Mouse (Mus musculus): Measurements from ENCODE around the gene Gstm3. TPM values are rescaled to one million over a fixed set of nuclear protein-coding genes. Genes with fewer than 3 reads are reported as not detected.
"Not testable (repeated sequence)": the region's sequence is repeated elsewhere in the genome, so short reads cannot be mapped to it uniquely, and the experiment has no call there.

The Gstm3 gene
- polyA plus RNA-seq, 1 experiment from 2014 or later = not detected

- Histone ChIP-seq H3K27me3 (replicated peaks) (no peaks in the 10 kb centered on the region), H3K4me1 (no peaks in the 10 kb centered on the region)
- WGBS = 83% methylated on average over 3 of the region's 3 CpGs
These were observed 29.5 kb upstream of the Gstm3 start for GRCm38 (mm10) chr3:107998591-107998990.

GRCm38 (mm10) chr3:107996576-107996975 lies 27.5 kb upstream of the Gstm3 start:
- Histone ChIP-seq H3K9ac (no peak overlapping the region), H3K4me1 (no peaks in the 10 kb centered on the region), H3K27me3 (replicated peaks) (no peaks in the 10 kb centered on the region), H3K36me3 (no peaks in the 10 kb centered on the region), H3K4me3 (no peak overlapping the region), H3K4me2 (replicated peaks) (no peak overlapping the region), H3K27ac (no peak overlapping the region), H3K9me3 (no peaks in the 10 kb centered on the region)
- no peak for ATAC-seq (ENCODE audit: low FRiP score, low read depth)
- WGBS = 88% methylated on average over 4 of the region's 4 CpGs

More at GRCm38 (mm10) chr3:107998591-107998990, 29.5 kb upstream of the Gstm3 start:
- Histone ChIP-seq H3K4me3 (no peak overlapping the region), H3K9me3 (no peaks in the 10 kb centered on the region), H3K4me2 (replicated peaks) (no peak overlapping the region), H3K9ac (no peak overlapping the region), H3K27ac (no peak overlapping the region), H3K36me3 (no peaks in the 10 kb centered on the region)
- no peak for ATAC-seq (ENCODE audit: low FRiP score, low read depth)

- not testable (repeated sequence) for H3K9me3 ChIP-seq; H3K4me1 ChIP-seq; H3K36me3 ChIP-seq; H3K4me2 ChIP-seq (replicated peaks); H3K4me3 ChIP-seq; H3K9ac ChIP-seq; ATAC-seq (ENCODE audit: low FRiP score, low read depth); H3K27me3 ChIP-seq (replicated peaks); H3K27ac ChIP-seq
- WGBS = 63% methylated on average over 2 of the region's 2 CpGs
These were observed 26.9 kb upstream of the Gstm3 start for GRCm38 (mm10) chr3:107995974-107996373.

- H3K9me3 ChIP-seq = no peaks in the 10 kb centered on the region
- H3K27me3 ChIP-seq (replicated peaks) = no peaks in the 10 kb centered on the region
- H3K36me3 ChIP-seq = no peaks in the 10 kb centered on the region
- no peak for ATAC-seq (ENCODE audit: low FRiP score, low read depth)
- H3K4me3 ChIP-seq = no peak within 1 kb of the TSS
- 66% methylated on average over 8 of the region's 8 CpGs for WGBS
- H3K27ac ChIP-seq = no peak within 1 kb of the TSS
- no peak within 1 kb of the TSS for H3K9ac ChIP-seq
- H3K4me2 ChIP-seq (replicated peaks) = no peak within 1 kb of the TSS; the same call in 1 of the 2 replicates
- H3K4me1 ChIP-seq = no peaks in the 10 kb centered on the region
These were observed 17.0 kb upstream of the Gstm3 start, which contains the start of gene Gstm2 for GRCm38 (mm10) chr3:107986041-107986562. Gene Gstm2 (minus strand): TSS chr3:107986453.

- H3K9ac ChIP-seq; H3K4me1 ChIP-seq; H3K4me2 ChIP-seq (replicated peaks); ATAC-seq (ENCODE audit: low FRiP score, low read depth); H3K27me3 ChIP-seq (replicated peaks); H3K9me3 ChIP-seq; H3K27ac ChIP-seq; H3K36me3 ChIP-seq; H3K4me3 ChIP-seq: not testable (repeated sequence)
- WGBS = 97% methylated on average over 2 of the region's 2 CpGs
These were observed 16.1 kb upstream of the Gstm3 start for GRCm38 (mm10) chr3:107985141-107985540.

- Histone ChIP-seq H3K27ac (no peak overlapping the region), H3K4me3 (no peak overlapping the region), H3K4me2 (replicated peaks) (no peak overlapping the region), H3K36me3 (no peaks in the 10 kb centered on the region), H3K9ac (no peak overlapping the region), H3K27me3 (replicated peaks) (no peaks in the 10 kb centered on the region), H3K9me3 (no peaks in the 10 kb centered on the region), H3K4me1 (no peaks in the 10 kb centered on the region)
- WGBS = 87% methylated on average over 5 of the region's 5 CpGs
- no peak for ATAC-seq (ENCODE audit: low FRiP score, low read depth)
These were observed 15.4 kb upstream of the Gstm3 start for GRCm38 (mm10) chr3:107984471-107984870.

GRCm38 (mm10) chr3:107983771-107984170 lies 14.7 kb upstream of the Gstm3 start:
- Histone ChIP-seq H3K27me3 (replicated peaks) (no peaks in the 10 kb centered on the region), H3K9me3 (no peaks in the 10 kb centered on the region), H3K4me1 (no peaks in the 10 kb centered on the region), H3K9ac (no peak overlapping the region), H3K4me2 (replicated peaks) (no peak overlapping the region), H3K4me3 (no peak overlapping the region), H3K36me3 (no peaks in the 10 kb centered on the region), H3K27ac (no peak overlapping the region)
- WGBS = 70% methylated on average over 3 of the region's 3 CpGs
- ATAC-seq (ENCODE audit: low FRiP score, low read depth) = no peak

- Histone ChIP-seq H3K9me3 (no peaks in the 10 kb centered on the region), H3K9ac (no peak overlapping the region), H3K4me3 (no peak overlapping the region), H3K4me2 (replicated peaks) (no peak overlapping the region), H3K4me1 (no peaks in the 10 kb centered on the region), H3K27ac (no peak overlapping the region), H3K27me3 (replicated peaks) (no peaks in the 10 kb centered on the region), H3K36me3 (no peaks in the 10 kb centered on the region)
- ATAC-seq (ENCODE audit: low FRiP score, low read depth) = no peak
- 87% methylated on average over 6 of the region's 6 CpGs for WGBS
These were observed 13.6 kb upstream of the Gstm3 start for GRCm38 (mm10) chr3:107982726-107983125.

- Histone ChIP-seq H3K27me3 (replicated peaks) (no peaks in the 10 kb centered on the region), H3K4me3 (no peak overlapping the region), H3K27ac (no peak overlapping the region), H3K4me1 (no peaks in the 10 kb centered on the region), H3K36me3 (no peaks in the 10 kb centered on the region), H3K9me3 (no peaks in the 10 kb centered on the region), H3K9ac (no peak overlapping the region), H3K4me2 (replicated peaks) (no peak overlapping the region)
- 76% methylated on average over 3 of the region's 3 CpGs for WGBS
- ATAC-seq (ENCODE audit: low FRiP score, low read depth) = no peak
These were observed 12.2 kb upstream of the Gstm3 start for GRCm38 (mm10) chr3:107981261-107981660.

- Histone ChIP-seq H3K36me3 (no peaks in the 10 kb centered on the region), H3K4me3 (no peak overlapping the region), H3K9me3 (no peaks in the 10 kb centered on the region), H3K9ac (no peak overlapping the region), H3K27me3 (replicated peaks) (no peaks in the 10 kb centered on the region), H3K4me1 (no peaks in the 10 kb centered on the region), H3K27ac (no peak overlapping the region), H3K4me2 (replicated peaks) (no peak overlapping the region)
- ATAC-seq (ENCODE audit: low FRiP score, low read depth) = no peak
- 87% methylated on average over 3 of the region's 3 CpGs for WGBS
These were observed 8.6 kb upstream of the Gstm3 start for GRCm38 (mm10) chr3:107977691-107978090.

GRCm38 (mm10) chr3:107974237-107974636 lies 5.2 kb upstream of the Gstm3 start:
- H3K4me1 ChIP-seq = no peaks in the 10 kb centered on the region
- WGBS = 97% methylated on average over 1 of the region's 1 CpGs
- no peak overlapping the region for H3K27ac ChIP-seq
- no peaks in the 10 kb centered on the region for H3K36me3 ChIP-seq
- no peak overlapping the region for H3K4me3 ChIP-seq
- ATAC-seq (ENCODE audit: low FRiP score, low read depth) = no peak
- no peaks in the 10 kb centered on the region for H3K9me3 ChIP-seq
- H3K27me3 ChIP-seq (replicated peaks) = no peaks in the 10 kb centered on the region
- H3K9ac ChIP-seq = no peak overlapping the region
- H3K4me2 ChIP-seq (replicated peaks) = no peak overlapping the region

GRCm38 (mm10) chr3:107972070-107972469 lies 3.0 kb upstream of the Gstm3 start:
- 94% methylated on average over 3 of the region's 3 CpGs for WGBS
- Histone ChIP-seq H3K27me3 (replicated peaks) (no peaks in the 10 kb centered on the region), H3K4me1 (no peaks in the 10 kb centered on the region), H3K9me3 (no peaks in the 10 kb centered on the region), H3K4me3 (no peak overlapping the region), H3K9ac (no peak overlapping the region), H3K27ac (no peak overlapping the region), H3K4me2 (replicated peaks) (no peak overlapping the region), H3K36me3 (no peaks in the 10 kb centered on the region)
- ATAC-seq (ENCODE audit: low FRiP score, low read depth) = no peak

- not testable (repeated sequence) for H3K9me3 ChIP-seq; H3K4me2 ChIP-seq (replicated peaks); ATAC-seq (ENCODE audit: low FRiP score, low read depth); H3K4me1 ChIP-seq; H3K27me3 ChIP-seq (replicated peaks); H3K27ac ChIP-seq; H3K36me3 ChIP-seq; H3K4me3 ChIP-seq; H3K9ac ChIP-seq
- WGBS = 60% methylated on average over 3 of the region's 3 CpGs
These were observed 2.0 kb upstream of the Gstm3 start for GRCm38 (mm10) chr3:107971101-107971500.
